Mouse (Mus musculus) thymus, postnatal 14 days (tissue): ENCODE measurements at regions not wholly inside any gene's neighbourhood (a gene's known extent, or its start where the extent isn't known, plus 50 kb on each side); places are given as distances from the start of the nearest gene placed in this dataset.

ENCODE experiments used
- DNase-seq: peaks from one replicate; pipeline ENCODE4 v3.0.0; 2021

- DNase-seq: no peak
Observed at GRCm38 (mm10) chr10:44723321-44723720, 195.0 kb upstream of the Prdm1 start.

- DNase-seq: no peak
Observed at GRCm38 (mm10) chr10:44721670-44722069, 193.4 kb upstream of the Prdm1 start.

GRCm38 (mm10) chr10:44716612-44717011 lies 188.3 kb upstream of the Prdm1 start:
- DNase-seq: no peak

GRCm38 (mm10) chr10:44715902-44716301 lies 187.6 kb upstream of the Prdm1 start:
- DNase-seq: no peak

- no peak for DNase-seq
Observed at GRCm38 (mm10) chr10:44708830-44709229, 180.5 kb upstream of the Prdm1 start.

- no peak for DNase-seq
Observed at GRCm38 (mm10) chr10:44704143-44704542, 175.8 kb upstream of the Prdm1 start.

- DNase-seq: no peak
Observed at GRCm38 (mm10) chr10:44702108-44702507, 173.8 kb upstream of the Prdm1 start.

GRCm38 (mm10) chr10:44699988-44700537 lies 171.8 kb upstream of the Prdm1 start:
- no peak for DNase-seq

GRCm38 (mm10) chr10:44697966-44698365 lies 169.7 kb upstream of the Prdm1 start:
- no peak for DNase-seq

GRCm38 (mm10) chr10:44696973-44697372 lies 168.7 kb upstream of the Prdm1 start:
- DNase-seq: no peak

GRCm38 (mm10) chr10:44691590-44692327 lies 163.5 kb upstream of the Prdm1 start:
- no peak for DNase-seq

- no peak for DNase-seq
Observed at GRCm38 (mm10) chr10:44688555-44688954, 160.3 kb upstream of the Prdm1 start.

GRCm38 (mm10) chr10:44686055-44686454 lies 157.8 kb upstream of the Prdm1 start:
- DNase-seq: no peak

GRCm38 (mm10) chr10:44685215-44685614 lies 156.9 kb upstream of the Prdm1 start:
- DNase-seq: no peak

- no peak for DNase-seq
Observed at GRCm38 (mm10) chr10:44676506-44676905, 148.2 kb upstream of the Prdm1 start.

GRCm38 (mm10) chr10:44665509-44666144 lies 137.3 kb upstream of the Prdm1 start:
- no peak for DNase-seq

GRCm38 (mm10) chr10:44659499-44659898 lies 131.2 kb upstream of the Prdm1 start:
- no peak for DNase-seq

- no peak for DNase-seq
Observed at GRCm38 (mm10) chr10:44653761-44654160, 125.5 kb upstream of the Prdm1 start.

- no peak for DNase-seq
Observed at GRCm38 (mm10) chr10:44647021-44647420, 118.7 kb upstream of the Prdm1 start.

GRCm38 (mm10) chr10:44646615-44647014 lies 118.3 kb upstream of the Prdm1 start:
- no peak for DNase-seq

- no peak for DNase-seq
Observed at GRCm38 (mm10) chr10:44641616-44642015, 113.3 kb upstream of the Prdm1 start.

GRCm38 (mm10) chr10:44640620-44641019 lies 112.3 kb upstream of the Prdm1 start:
- DNase-seq: no peak

- DNase-seq: no peak
Observed at GRCm38 (mm10) chr10:44638678-44639077, 110.4 kb upstream of the Prdm1 start.

GRCm38 (mm10) chr10:44636786-44637185 lies 108.5 kb upstream of the Prdm1 start:
- no peak for DNase-seq
